Mouse (Mus musculus) T-helper 17 cell (primary cell): Measurements from ENCODE around the gene Tpcn1.

Experiments
- in situ Hi-C, 2 experiments: fragments of 300-600 bp; cut with MboI, MseI; formaldehyde crosslinking; loops; 1 replicate in 1 of 2; 2 replicates in 1 of 2; pipeline ENCODE4 v1.15.1; 2025; ENCODE audit warnings: high pct_unique_total_duplicates in 2 of 2

Tpcn1 gene

GRCm38 (mm10) chr5:120560616-120561311 lies 27.7 kb downstream of the Tpcn1 start:
- in situ Hi-C loops = no loop called here

- in situ Hi-C loops = no loop called here
Measured at GRCm38 (mm10) chr5:120560129-120560615, 28.3 kb downstream of the Tpcn1 start.

- in situ Hi-C loops = no loop called here
Measured at GRCm38 (mm10) chr5:120558762-120559161, 29.7 kb downstream of the Tpcn1 start.

GRCm38 (mm10) chr5:120558041-120558440 lies 30.4 kb downstream of the Tpcn1 start:
- in situ Hi-C loops = no loop called here

GRCm38 (mm10) chr5:120555871-120556270 lies 32.6 kb downstream of the Tpcn1 start:
- in situ Hi-C loops = no loop called here

GRCm38 (mm10) chr5:120550673-120551072 lies 37.8 kb downstream of the Tpcn1 start:
- in situ Hi-C loops = no loop called here

- in situ Hi-C loops = no loop called here
Measured at GRCm38 (mm10) chr5:120550137-120550536, 38.3 kb downstream of the Tpcn1 start.

GRCm38 (mm10) chr5:120548236-120548850 lies 40.1 kb downstream of the Tpcn1 start:
- in situ Hi-C loops = no loop called here

GRCm38 (mm10) chr5:120536632-120537031 lies 51.8 kb downstream of the Tpcn1 start:
- in situ Hi-C loops = no loop called here

GRCm38 (mm10) chr5:120536046-120536445 lies 52.4 kb downstream of the Tpcn1 start:
- in situ Hi-C loops = no loop called here

GRCm38 (mm10) chr5:120534686-120535075 lies 53.8 kb downstream of the Tpcn1 start:
- in situ Hi-C loops = no loop called here

GRCm38 (mm10) chr5:120534071-120534685 lies 54.3 kb downstream of the Tpcn1 start:
- in situ Hi-C loops = no loop called here

GRCm38 (mm10) chr5:120531631-120532030 lies 56.8 kb downstream of the Tpcn1 start:
- in situ Hi-C loops = no loop called here

- in situ Hi-C loops = no loop called here
Measured at GRCm38 (mm10) chr5:120527296-120527964, 61.0 kb downstream of the Tpcn1 start.

GRCm38 (mm10) chr5:120526311-120526710 lies 62.2 kb downstream of the Tpcn1 start:
- in situ Hi-C loops = no loop called here

- in situ Hi-C loops = no loop called here
Measured at GRCm38 (mm10) chr5:120525737-120526136, 62.7 kb downstream of the Tpcn1 start.

GRCm38 (mm10) chr5:120524736-120525135 lies 63.7 kb downstream of the Tpcn1 start:
- in situ Hi-C loops = no loop called here

GRCm38 (mm10) chr5:120522649-120523048 lies 65.8 kb downstream of the Tpcn1 start:
- in situ Hi-C loops = no loop called here

- in situ Hi-C loops = loop anchor here in 1 of 2 experiments (5.0 kb wide), 1 partner anchor 80 kb away; no protein-coding TSS in a partner anchor
Measured at GRCm38 (mm10) chr5:120517552-120517951, 70.9 kb downstream of the Tpcn1 start.

GRCm38 (mm10) chr5:120516221-120516984 lies 72.1 kb downstream of the Tpcn1 start:
- in situ Hi-C loops = loop anchor here in 1 of 2 experiments (5.0 kb wide), 1 partner anchor 81 kb away; no protein-coding TSS in a partner anchor

- in situ Hi-C loops = loop anchor here in 1 of 2 experiments (5.0 kb wide), 1 partner anchor 82 kb away; no protein-coding TSS in a partner anchor
Measured at GRCm38 (mm10) chr5:120515451-120515850, 73.0 kb downstream of the Tpcn1 start.
